Mouse (Mus musculus) neural tube, embryonic 14.5 days (tissue): ENCODE measurements around the gene Plppr1. TPM values are rescaled to one million over a fixed set of nuclear protein-coding genes. Genes with fewer than 3 reads are reported as not detected.

Experiments
- ATAC-seq: fragments of 200-750 bp; cut with Nextera tagmentation; 2 replicates; pipeline ENCODE4 v1.8.0; 2017; ENCODE audit warnings: low read depth, mild to moderate bottlenecking, moderate TSS enrichment, moderate library complexity
- H3K27ac ChIP-seq: fragments of 300-500 bp; sonication (generic); 2 replicates; pipeline ENCODE4 v1.5.1; 2014; ENCODE audit warnings: low read depth, mild to moderate bottlenecking, control low read depth, low read length, moderate library complexity, mixed read lengths
- H3K27me3 ChIP-seq: fragments of 300-500 bp; sonication (generic); 2 replicates; pipeline ENCODE4 v1.6.1; 2014; ENCODE audit warnings: low read length; ENCODE audit not compliant: control insufficient read depth, insufficient read depth
- H3K36me3 ChIP-seq: fragments of 300-500 bp; sonication (generic); 2 replicates; pipeline ENCODE4 v1.6.1; 2014; ENCODE audit warnings: low read length, mixed read lengths; ENCODE audit not compliant: control insufficient read depth, insufficient read depth
- H3K4me1 ChIP-seq: fragments of 300-500 bp; sonication (generic); 2 replicates; pipeline ENCODE4 v1.6.1; 2014; ENCODE audit warnings: low read length; ENCODE audit not compliant: control insufficient read depth, insufficient read depth
- H3K4me2 ChIP-seq: fragments of 300-500 bp; sonication (generic); 2 replicates; pipeline ENCODE4 v1.6.1; 2014; ENCODE audit warnings: mild to moderate bottlenecking, low read depth, low read length, control low read depth
- H3K4me3 ChIP-seq: fragments of 300-500 bp; sonication (generic); 2 replicates; pipeline ENCODE4 v1.5.1; 2014; ENCODE audit warnings: low read depth, low read length, control low read depth, mixed read lengths
- H3K9ac ChIP-seq: fragments of 300-500 bp; sonication (generic); replicated peaks from 2 replicates; pipeline ENCODE4 v1.6.1; 2014; ENCODE audit warnings: low read depth, mild to moderate bottlenecking, control low read depth, low read length, mixed read lengths
- H3K9me3 ChIP-seq: fragments of 300-500 bp; sonication (generic); 2 replicates; pipeline ENCODE4 v1.6.1; 2016; ENCODE audit warnings: low read length; ENCODE audit not compliant: control insufficient read depth
- WGBS: fragments of 180-500 bp; shearing (Covaris S2); extraction: QIAGEN DNeasy Blood & Tissue Kit; methylation state at CpG from one replicate; pipeline ENCODE4 v1.1.7; 2014; 5-methylcytosine and 5-hydroxymethylcytosine counted together
- polyA plus RNA-seq: library from polyadenylated mRNA; unstranded; fragments of >200 nt; fragmentation: Nextera tagmentation; extraction: Ambion mirVana; gene quantifications from 2 replicates; pipeline ENCODE4 v1.2.1, GENCODE M21; 2014

Plppr1 gene
- polyA plus RNA-seq, 1 experiment from 2014 or later: 116 TPM

DNA sequence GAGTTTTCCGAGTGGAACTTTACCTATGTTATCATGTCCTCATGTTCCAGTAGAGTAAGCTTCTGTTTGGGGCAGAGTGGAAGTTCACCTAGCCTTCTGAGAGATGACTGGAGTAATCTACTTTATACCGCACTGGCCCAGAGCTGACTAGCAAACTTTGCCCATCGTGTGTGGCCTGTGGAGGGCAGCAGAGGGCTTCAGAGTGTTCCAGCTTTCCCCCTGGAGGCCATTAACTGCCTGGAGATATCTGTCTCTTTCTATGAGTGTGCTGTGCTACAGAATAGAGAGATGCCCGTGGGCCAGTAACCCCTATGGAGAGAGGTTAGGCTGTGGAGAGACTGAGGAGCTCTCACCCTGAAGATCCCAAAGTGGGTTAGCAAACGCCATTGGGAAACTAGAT is 94.8 kb downstream of the Plppr1 start:
- H3K4me1 ChIP-seq: peaks cover 6% of the 10 kb centered on the region; the same call in 1 of the 2 replicates
- no peak overlapping the region for H3K9ac ChIP-seq
- H3K4me3 ChIP-seq: no peak overlapping the region
- no peak overlapping the region for H3K27ac ChIP-seq
- no peaks in the 10 kb centered on the region for H3K9me3 ChIP-seq
- 40% methylated on average over 5 of the region's 5 CpGs for WGBS
- H3K4me2 ChIP-seq: no peak overlapping the region
- H3K36me3 ChIP-seq: no peaks in the 10 kb centered on the region
- no peak for ATAC-seq
- no peaks in the 10 kb centered on the region for H3K27me3 ChIP-seq

DNA sequence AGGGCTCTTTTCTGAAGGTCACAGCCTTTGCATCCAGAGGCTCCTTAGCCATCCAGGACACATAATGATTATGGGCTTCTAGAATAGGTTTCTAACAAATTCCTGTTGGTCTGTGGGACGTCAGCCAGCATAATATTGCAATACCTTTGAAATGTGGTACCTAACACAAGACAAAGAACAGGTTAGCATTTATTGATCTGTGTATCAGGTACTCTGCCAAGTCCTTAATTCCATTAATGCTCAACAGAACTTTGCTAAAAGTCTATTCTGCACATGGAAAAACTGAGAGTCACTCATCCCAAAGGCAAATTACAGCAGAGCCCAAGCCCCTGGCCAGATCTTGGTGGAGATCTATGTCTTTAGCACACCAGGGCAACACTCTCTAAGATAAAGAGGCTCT is 97.7 kb downstream of the Plppr1 start:
- H3K9ac ChIP-seq: no peak overlapping the region
- H3K4me3 ChIP-seq: no peak overlapping the region
- H3K27me3 ChIP-seq: no peaks in the 10 kb centered on the region
- H3K9me3 ChIP-seq: no peaks in the 10 kb centered on the region
- H3K4me2 ChIP-seq: no peak overlapping the region
- no peak for ATAC-seq
- no peaks in the 10 kb centered on the region for H3K4me1 ChIP-seq
- WGBS: 77% methylated on average over 1 of the region's 1 CpGs
- H3K36me3 ChIP-seq: no peaks in the 10 kb centered on the region
- no peak overlapping the region for H3K27ac ChIP-seq

- 88% methylated on average over 3 of the region's 3 CpGs for WGBS
- Histone ChIP-seq H3K27me3 (no peaks in the 10 kb centered on the region), H3K4me3 (no peak overlapping the region), H3K27ac (no peak overlapping the region), H3K9me3 (no peaks in the 10 kb centered on the region), H3K36me3 (no peaks in the 10 kb centered on the region), H3K9ac (no peak overlapping the region), H3K4me2 (no peak overlapping the region), H3K4me1 (no peaks in the 10 kb centered on the region)
- ATAC-seq: no peak
These were observed 104.2 kb downstream of the Plppr1 start for GRCm38 (mm10) chr4:49163285-49163684.

- Histone ChIP-seq H3K9ac (no peak overlapping the region), H3K4me1 (no peaks in the 10 kb centered on the region), H3K9me3 (no peaks in the 10 kb centered on the region), H3K27me3 (no peaks in the 10 kb centered on the region), H3K36me3 (no peaks in the 10 kb centered on the region), H3K4me3 (no peak overlapping the region), H3K27ac (no peak overlapping the region), H3K4me2 (no peak overlapping the region)
- WGBS: 69% methylated on average over 3 of the region's 3 CpGs
- no peak for ATAC-seq
These were observed 107.3 kb downstream of the Plppr1 start for GRCm38 (mm10) chr4:49166391-49166790.

- no peak overlapping the region for H3K4me3 ChIP-seq
- no peaks in the 10 kb centered on the region for H3K9me3 ChIP-seq
- H3K36me3 ChIP-seq: no peaks in the 10 kb centered on the region
- H3K9ac ChIP-seq: no peak overlapping the region
- ATAC-seq: no peak
- no peaks in the 10 kb centered on the region for H3K27me3 ChIP-seq
- no peak overlapping the region for H3K4me2 ChIP-seq
- WGBS: 84% methylated on average over 5 of the region's 5 CpGs
- no peak overlapping the region for H3K27ac ChIP-seq
- H3K4me1 ChIP-seq: no peaks in the 10 kb centered on the region
These were observed 108.0 kb downstream of the Plppr1 start for GRCm38 (mm10) chr4:49167030-49167429.

- Histone ChIP-seq H3K9me3 (no peaks in the 10 kb centered on the region), H3K4me1 (no peaks in the 10 kb centered on the region), H3K4me2 (no peak overlapping the region), H3K27ac (no peak overlapping the region), H3K27me3 (no peaks in the 10 kb centered on the region), H3K4me3 (no peak overlapping the region), H3K36me3 (no peaks in the 10 kb centered on the region), H3K9ac (no peak overlapping the region)
- ATAC-seq: peak; percentile 49; the same call in 1 of the 2 replicates
- 53% methylated on average over 1 of the region's 1 CpGs for WGBS
These were observed 110.4 kb downstream of the Plppr1 start for GRCm38 (mm10) chr4:49169498-49169897.

DNA sequence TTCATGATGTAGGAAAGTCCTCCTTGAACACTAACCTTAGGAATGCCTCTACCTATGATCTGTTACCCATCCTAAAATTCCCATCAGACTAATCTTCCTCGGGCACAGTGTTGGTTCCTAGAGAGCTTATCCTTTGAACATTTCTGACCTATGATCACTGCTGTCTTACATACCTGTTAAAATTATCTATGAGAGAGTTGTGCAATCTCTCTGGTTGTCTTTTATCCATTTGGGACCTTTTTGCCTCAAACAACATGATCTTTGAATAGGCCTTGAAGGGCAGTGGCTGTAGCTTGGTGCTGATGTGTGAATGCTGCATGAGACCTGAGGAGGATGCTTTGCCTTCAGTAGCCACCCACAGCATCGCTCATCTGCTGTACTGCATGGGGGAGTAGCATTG is 119.0 kb downstream of the Plppr1 start:
- no peak overlapping the region for H3K4me2 ChIP-seq
- H3K27me3 ChIP-seq: no peaks in the 10 kb centered on the region
- no peak overlapping the region for H3K4me3 ChIP-seq
- peaks cover 5% of the 10 kb centered on the region; the same call in 1 of the 2 replicates for H3K4me1 ChIP-seq
- no peaks in the 10 kb centered on the region for H3K9me3 ChIP-seq
- 89% methylated on average over 2 of the region's 2 CpGs for WGBS
- no peak overlapping the region for H3K27ac ChIP-seq
- no peak for ATAC-seq
- H3K9ac ChIP-seq: no peak overlapping the region
- H3K36me3 ChIP-seq: no peaks in the 10 kb centered on the region

GRCm38 (mm10) chr4:49178891-49179290 is 119.8 kb downstream of the Plppr1 start:
- Histone ChIP-seq H3K4me3 (no peak overlapping the region), H3K9ac (no peak overlapping the region), H3K9me3 (no peaks in the 10 kb centered on the region), H3K27me3 (no peaks in the 10 kb centered on the region), H3K36me3 (no peaks in the 10 kb centered on the region), H3K27ac (no peak overlapping the region), H3K4me1 (peaks cover 5% of the 10 kb centered on the region; the same call in 1 of the 2 replicates), H3K4me2 (no peak overlapping the region)
- WGBS: 44% methylated on average over 3 of the region's 3 CpGs
- no peak for ATAC-seq

DNA sequence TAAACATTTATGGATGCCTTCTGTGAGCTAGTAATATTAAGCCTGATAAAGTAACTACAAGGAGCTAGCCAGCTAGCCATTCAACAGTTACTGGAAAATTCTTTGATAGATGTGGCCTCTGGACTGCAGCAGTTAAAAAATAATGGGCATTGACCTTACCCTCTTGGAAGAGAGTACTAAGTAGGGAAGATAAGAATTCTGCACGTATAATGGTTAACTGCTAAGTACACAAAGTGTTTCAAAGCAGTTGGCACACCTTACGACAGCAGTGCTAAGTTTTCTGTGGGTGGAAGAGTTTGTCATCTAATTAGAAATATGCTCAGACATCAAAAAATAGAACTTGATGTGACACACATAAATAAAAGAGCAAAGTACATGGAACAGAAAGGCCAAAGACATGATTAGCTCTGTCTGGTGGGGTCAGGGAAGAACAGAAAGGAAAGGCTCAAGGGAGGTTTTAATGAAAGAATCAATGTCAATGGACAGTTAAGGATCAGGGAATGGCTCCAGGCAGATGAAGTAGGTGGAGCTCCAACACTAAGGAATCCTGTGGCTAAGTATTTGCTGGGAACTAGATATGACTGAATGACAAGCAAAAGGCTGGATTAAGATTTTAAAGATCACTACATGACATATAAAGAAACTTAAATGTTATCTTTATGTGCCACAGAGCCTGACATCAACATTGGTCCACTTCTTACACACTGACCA is 120.6 kb downstream of the Plppr1 start:
- Histone ChIP-seq H3K9ac (no peak overlapping the region), H3K4me3 (no peak overlapping the region), H3K36me3 (no peaks in the 10 kb centered on the region), H3K27me3 (no peaks in the 10 kb centered on the region), H3K9me3 (no peaks in the 10 kb centered on the region), H3K27ac (no peak overlapping the region), H3K4me1 (peaks cover 5% of the 10 kb centered on the region; the same call in 1 of the 2 replicates), H3K4me2 (no peak overlapping the region)
- ATAC-seq: no peak
- 77% methylated on average over 2 of the region's 2 CpGs for WGBS
